Mouse (Mus musculus) midbrain, embryonic 11.5 days (tissue): Measurements from ENCODE around the gene Snx3. TPM values are rescaled to one million over a fixed set of nuclear protein-coding genes. Genes with fewer than 3 reads are reported as not detected.

Experiments used
- ATAC-seq: fragments of 200-750 bp; cut with Nextera tagmentation; 2 replicates; pipeline ENCODE4 v1.8.0; 2017; ENCODE audit warnings: moderate TSS enrichment, moderate library complexity; ENCODE audit not compliant: low FRiP score
- DNase-seq: peaks from one replicate; pipeline ENCODE4 v3.0.0; 2015; ENCODE audit warnings: low spot score; ENCODE audit errors: missing footprints
- H3K27ac ChIP-seq: fragments of 300-500 bp; sonication (generic); 2 replicates; pipeline ENCODE4 v1.5.1; 2014; ENCODE audit warnings: low read depth, low read length
- H3K27me3 ChIP-seq: fragments of 300-500 bp; sonication (generic); 2 replicates; pipeline ENCODE4 v1.6.1; 2014; ENCODE audit warnings: mild to moderate bottlenecking, low read length, moderate library complexity, mixed read lengths; ENCODE audit not compliant: control insufficient read depth, insufficient read depth
- H3K36me3 ChIP-seq: fragments of 300-500 bp; sonication (generic); 2 replicates; pipeline ENCODE4 v1.6.1; 2014; ENCODE audit warnings: mild to moderate bottlenecking, low read length, moderate library complexity, mixed read lengths; ENCODE audit not compliant: control insufficient read depth, insufficient read depth
- H3K4me1 ChIP-seq: fragments of 300-500 bp; sonication (generic); 2 replicates; pipeline ENCODE4 v1.6.1; 2014; ENCODE audit warnings: low read length; ENCODE audit not compliant: control insufficient read depth, insufficient read depth
- H3K4me2 ChIP-seq: fragments of 300-500 bp; sonication (generic); 2 replicates; pipeline ENCODE4 v1.6.1; 2014; ENCODE audit warnings: mild to moderate bottlenecking, moderate library complexity
- H3K4me3 ChIP-seq: fragments of 300-500 bp; sonication (generic); 2 replicates; pipeline ENCODE4 v1.5.1; 2014; ENCODE audit warnings: low read depth, low read length
- H3K9ac ChIP-seq: fragments of 300-500 bp; sonication (generic); 2 replicates; pipeline ENCODE4 v1.6.1; 2014; ENCODE audit warnings: low read length
- H3K9me3 ChIP-seq: fragments of 300-500 bp; sonication (generic); 2 replicates; pipeline ENCODE4 v1.6.1; 2016; ENCODE audit warnings: low read length; ENCODE audit not compliant: control insufficient read depth
- WGBS: fragments of 180-500 bp; shearing (Covaris S2); extraction: QIAGEN DNeasy Blood & Tissue Kit; methylation state at CpG from one replicate; pipeline ENCODE4 v1.1.7; 2014; 5-methylcytosine and 5-hydroxymethylcytosine counted together
- polyA plus RNA-seq: library from polyadenylated mRNA; unstranded; fragments of >200 nt; fragmentation: Nextera tagmentation; extraction: Ambion mirVana; gene quantifications from 2 replicates; pipeline ENCODE4 v1.2.1, GENCODE M21; 2014

The Snx3 gene
- polyA plus RNA-seq, 1 experiment from 2014 or later: 248 TPM

DNA sequence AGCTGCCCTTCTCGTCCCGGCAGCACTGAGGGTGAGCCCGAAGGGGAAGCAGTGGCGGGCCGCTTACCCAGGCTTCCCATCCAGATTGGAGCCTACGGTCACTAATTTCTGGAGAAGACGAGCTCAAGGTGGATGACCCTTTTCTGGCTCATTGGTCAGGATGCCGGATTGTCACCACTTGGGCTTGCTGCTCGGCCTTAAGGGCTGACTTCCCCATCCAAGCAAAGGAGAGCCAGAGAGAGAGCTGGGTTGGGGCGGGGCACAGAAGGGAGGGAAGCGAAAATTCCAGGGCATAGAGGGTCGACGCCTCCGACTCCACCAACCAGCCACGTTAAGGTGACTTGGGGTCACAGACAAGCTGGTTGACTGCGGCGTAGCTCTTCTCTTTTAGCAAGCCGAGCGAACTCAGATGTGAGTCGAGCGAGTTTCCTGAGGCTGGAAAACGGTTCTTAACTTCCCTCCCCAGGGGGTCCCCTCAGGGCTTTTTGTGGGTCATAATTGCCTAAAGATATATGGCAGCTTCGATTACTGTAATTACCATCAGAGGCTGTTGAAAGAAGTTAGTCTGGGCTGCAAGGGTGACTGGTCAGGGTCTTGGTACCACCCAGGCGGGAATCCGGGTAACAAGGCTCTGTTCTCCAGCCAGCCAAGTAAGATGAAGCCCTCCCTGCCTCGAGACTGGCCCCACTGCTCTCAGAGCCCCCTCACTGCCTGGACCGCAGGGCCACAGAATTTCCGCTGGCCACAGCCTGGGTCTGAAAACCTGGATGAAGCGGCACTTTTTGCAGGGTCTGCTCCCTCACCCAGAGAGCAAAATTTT lies 78.5 kb downstream of the Snx3 start:
- Histone ChIP-seq H3K9ac (peak overlapping the region; percentile 59), H3K36me3 (no peaks in the 10 kb centered on the region), H3K27ac (peak overlapping the region; percentile 21; the same call in 1 of the 2 replicates), H3K4me2 (peak overlapping the region; percentile 72), H3K4me1 (peaks cover 38% of the 10 kb centered on the region), H3K4me3 (peak overlapping the region; percentile 61), H3K9me3 (no peaks in the 10 kb centered on the region), H3K27me3 (peaks cover 74% of the 10 kb centered on the region)
- WGBS: 1% methylated on average over 29 of the region's 29 CpGs
- ATAC-seq: no peak
- DNase-seq: peak; percentile 96

DNA sequence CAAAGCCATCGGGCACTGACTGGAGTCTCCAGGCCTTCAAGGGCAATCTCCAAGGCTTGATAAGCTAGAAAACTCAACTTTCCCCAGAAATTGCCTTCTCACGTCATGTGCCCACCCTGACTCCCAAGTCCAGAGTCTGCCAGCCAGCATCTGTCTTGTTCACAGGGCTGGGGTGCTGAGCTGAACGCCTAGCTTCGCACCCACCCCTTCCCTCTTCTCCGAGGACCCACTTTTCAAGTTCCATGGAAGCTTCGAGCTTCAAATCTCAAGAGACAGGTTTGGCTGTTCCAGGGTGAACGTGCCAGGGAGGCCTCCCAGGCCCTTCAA lies 79.1 kb downstream of the Snx3 start:
- Histone ChIP-seq H3K9ac (peak overlapping the region; percentile 59), H3K4me1 (peaks cover 40% of the 10 kb centered on the region), H3K9me3 (no peaks in the 10 kb centered on the region), H3K27me3 (peaks cover 74% of the 10 kb centered on the region), H3K4me2 (peak overlapping the region; percentile 72), H3K27ac (0 out of 2 replicates have a peak overlapping the region, but pooled peaks have one; percentile 9), H3K36me3 (no peaks in the 10 kb centered on the region), H3K4me3 (peak overlapping the region; percentile 61)
- WGBS: under 1% methylated on average over 7 of the region's 7 CpGs
- ATAC-seq (no peak), DNase-seq (peak; percentile 94)

DNA sequence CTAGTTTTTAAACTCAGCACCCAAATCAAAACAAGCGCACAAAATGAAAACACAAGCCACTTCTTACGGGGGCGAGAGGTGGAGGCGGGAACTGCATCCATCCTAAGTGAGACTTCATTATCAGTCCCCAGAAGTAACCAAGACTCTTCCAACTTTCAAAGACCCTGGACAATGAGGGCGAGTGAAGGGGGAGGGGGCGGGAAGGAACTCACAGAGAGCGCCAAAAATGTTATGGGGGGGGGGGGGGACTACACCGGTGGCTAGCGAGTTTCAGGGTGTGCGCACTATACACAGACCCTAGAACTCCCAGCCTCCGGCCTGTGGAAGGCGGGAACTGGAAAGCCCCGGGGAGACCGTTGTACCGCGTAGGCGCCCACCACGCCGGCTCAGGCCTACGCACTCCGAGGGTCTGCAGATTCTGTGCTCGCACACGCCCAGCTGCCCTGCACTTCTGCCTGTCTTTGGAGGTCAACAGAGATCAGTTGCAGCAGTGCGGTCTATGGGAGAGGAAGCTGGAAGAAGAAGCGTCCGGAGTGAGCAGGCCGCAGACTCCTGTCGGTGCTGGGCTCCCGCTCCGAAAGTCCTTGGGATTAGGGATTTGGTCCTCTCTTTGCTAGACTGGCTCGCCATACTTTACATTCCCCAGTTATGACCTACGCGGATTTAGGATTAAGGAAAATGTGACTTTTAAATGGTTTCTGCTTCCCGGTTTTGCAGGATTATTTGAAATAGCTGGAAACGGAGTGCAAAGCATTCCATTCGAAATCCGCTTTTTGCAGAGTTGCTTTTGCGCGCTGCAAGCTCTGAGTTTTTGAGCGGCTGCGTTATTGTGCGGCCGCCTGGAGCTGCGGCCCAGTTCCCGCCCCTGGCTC lies 80.1 kb downstream of the Snx3 start:
- Histone ChIP-seq H3K4me2 (peak overlapping the region; percentile 72), H3K9ac (peak overlapping the region; percentile 85), H3K4me3 (peak overlapping the region; percentile 61), H3K36me3 (no peaks in the 10 kb centered on the region), H3K27me3 (peaks cover 75% of the 10 kb centered on the region), H3K9me3 (no peaks in the 10 kb centered on the region), H3K27ac (peak overlapping the region; percentile 61), H3K4me1 (peaks cover 40% of the 10 kb centered on the region)
- ATAC-seq (no peak), DNase-seq (peak; percentile 98)
- under 1% methylated on average over 45 of the region's 45 CpGs for WGBS

DNA sequence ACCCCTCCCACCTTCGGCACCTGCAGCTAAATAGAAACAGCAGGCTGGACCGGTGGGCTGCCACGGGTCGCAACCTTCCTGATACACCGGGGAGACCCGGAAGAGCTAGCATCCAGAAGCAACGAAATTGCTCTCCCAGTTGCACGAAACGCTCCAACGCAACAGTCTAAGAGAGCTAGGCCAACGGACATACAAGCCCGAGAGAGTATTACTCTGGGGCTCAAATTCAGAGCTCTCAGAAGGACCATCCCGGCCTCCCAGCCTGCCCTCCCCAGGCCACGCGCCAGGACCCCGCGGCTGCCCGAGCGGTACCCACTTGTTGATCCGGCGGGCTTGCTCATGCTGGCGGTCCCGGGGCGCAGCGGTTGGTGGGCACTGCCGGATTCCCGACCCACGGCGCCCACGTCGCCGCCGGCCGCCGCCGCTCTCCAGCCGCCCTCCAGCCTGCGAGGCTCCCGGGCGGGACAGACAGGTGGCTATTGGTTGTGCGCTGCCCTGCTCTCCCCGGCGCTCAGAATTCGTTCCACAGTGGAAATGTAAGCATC lies 80.8 kb downstream of the Snx3 start:
- DNase-seq: peak; percentile 96
- no peaks in the 10 kb centered on the region for H3K36me3 ChIP-seq
- H3K9ac ChIP-seq: peak overlapping the region; percentile 85
- H3K9me3 ChIP-seq: no peaks in the 10 kb centered on the region
- under 1% methylated on average over 44 of the region's 44 CpGs for WGBS
- peak overlapping the region; percentile 61 for H3K4me3 ChIP-seq
- peak overlapping the region; percentile 72 for H3K4me2 ChIP-seq
- H3K4me1 ChIP-seq: peaks cover 42% of the 10 kb centered on the region
- peaks cover 74% of the 10 kb centered on the region for H3K27me3 ChIP-seq
- peak overlapping the region; percentile 61; the same call in 1 of the 2 replicates for H3K27ac ChIP-seq
- ATAC-seq: no peak

DNA sequence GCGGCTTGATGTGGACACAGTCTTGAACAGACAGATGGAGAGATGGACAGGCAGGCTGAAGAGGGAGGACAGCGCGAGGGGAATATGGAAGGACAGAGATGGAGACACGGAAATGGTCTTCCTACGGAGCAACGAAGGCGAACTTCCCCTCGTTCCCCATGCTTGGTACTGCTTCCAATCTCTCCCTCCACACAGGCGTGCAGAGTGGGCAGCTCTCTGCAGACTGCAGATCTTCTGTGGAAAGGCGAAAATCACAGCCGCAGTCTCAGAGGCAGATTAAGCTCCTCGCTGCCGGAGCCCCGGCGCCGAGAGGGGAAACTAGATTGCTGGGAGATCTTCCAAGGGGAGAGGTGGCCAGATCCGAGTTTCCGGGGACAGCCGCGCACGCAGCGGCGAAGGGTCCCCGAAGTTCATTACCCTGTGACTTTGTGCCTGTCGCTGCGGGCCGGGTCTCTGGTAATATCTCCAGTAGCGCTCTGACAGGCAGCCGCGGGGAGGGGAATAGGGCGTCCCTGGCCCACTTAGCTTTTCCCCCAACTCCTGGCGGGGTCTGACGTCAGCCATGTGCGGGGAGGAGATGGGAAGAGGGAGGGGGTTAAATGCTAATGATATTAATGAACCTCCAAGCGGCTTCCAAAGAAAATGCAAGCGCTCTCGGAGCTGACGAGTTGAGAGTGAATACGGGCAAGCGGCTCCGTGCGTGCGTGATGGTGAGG lies 81.5 kb downstream of the Snx3 start, which contains the start of the genes Nr2e1 and Ostm1:
TSS of gene Nr2e1 (minus strand) at position 476 of the 716 bp plus-strand sequence.
TSS of gene Ostm1 (plus strand) at position 666 of the 716 bp plus-strand sequence.
- Histone ChIP-seq H3K9ac (peak within 1 kb of the TSS; percentile 85), H3K36me3 (no peaks in the 10 kb centered on the region), H3K27ac (peak within 1 kb of the TSS; percentile 61; the same call in 1 of the 2 replicates), H3K4me2 (peak within 1 kb of the TSS; percentile 72), H3K4me3 (peak within 1 kb of the TSS; percentile 61), H3K9me3 (no peaks in the 10 kb centered on the region), H3K4me1 (peaks cover 38% of the 10 kb centered on the region), H3K27me3 (peaks cover 76% of the 10 kb centered on the region)
- DNase-seq (peak; percentile 97), ATAC-seq (peak; percentile 71)
- under 1% methylated on average over 43 of the region's 43 CpGs for WGBS

DNA sequence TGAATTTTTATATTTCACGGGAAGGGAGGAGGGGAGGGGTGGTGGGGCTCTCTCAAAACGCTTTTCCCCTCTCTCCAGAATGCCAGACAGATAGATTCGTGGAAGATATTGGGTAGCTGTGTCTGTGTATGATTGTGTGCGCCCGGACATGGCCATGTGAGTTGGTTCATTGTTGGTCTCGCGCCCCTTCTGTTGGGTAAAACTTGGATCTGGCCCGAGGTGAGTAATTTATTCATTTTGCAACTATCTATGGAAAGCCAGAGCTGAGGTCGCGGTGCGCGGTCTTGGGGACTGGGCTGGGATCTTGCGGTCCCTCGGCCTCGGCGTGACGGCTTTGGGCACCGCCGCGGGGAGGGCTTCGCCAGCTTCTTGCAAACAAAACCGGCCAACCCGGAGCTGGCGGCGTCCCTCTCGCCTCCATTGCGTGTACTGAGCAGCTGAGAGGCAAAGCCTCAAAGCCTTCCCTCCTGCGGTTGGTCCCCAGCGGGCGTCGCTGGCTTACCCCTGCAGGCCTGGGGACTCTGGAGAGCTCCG lies 82.1 kb downstream of the Snx3 start:
- H3K27ac ChIP-seq: peak overlapping the region; percentile 48; the same call in 1 of the 2 replicates

DNA sequence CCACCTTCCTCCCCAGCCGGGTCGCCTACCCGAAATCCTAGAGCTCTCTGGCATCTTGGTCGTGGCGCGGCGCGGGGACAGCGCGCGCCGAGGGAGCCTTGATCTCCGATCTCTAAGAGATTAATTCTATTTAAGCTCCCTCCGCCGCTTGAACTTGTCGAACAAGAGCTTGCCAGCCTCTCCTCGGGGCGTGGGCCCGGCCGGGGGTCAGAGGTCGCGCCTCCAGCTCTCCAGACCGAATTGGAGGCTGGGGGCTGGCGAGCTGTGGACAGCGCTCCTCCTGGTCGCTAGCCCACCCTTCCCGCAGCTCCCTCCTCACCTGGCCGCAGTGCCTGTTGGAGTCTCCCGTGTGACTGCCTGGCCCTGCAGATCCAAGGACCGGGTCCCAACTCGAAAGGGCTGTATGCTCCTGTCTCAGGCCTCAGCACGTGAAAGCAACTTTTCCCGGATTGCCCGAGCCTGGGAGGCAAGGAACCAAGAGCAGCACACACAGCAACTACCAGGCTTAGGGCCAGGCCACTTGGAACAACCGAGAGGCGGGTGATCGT lies 82.7 kb downstream of the Snx3 start:
- peak overlapping the region; percentile 72 for H3K4me2 ChIP-seq
- no peaks in the 10 kb centered on the region for H3K36me3 ChIP-seq
- DNase-seq (peak; percentile 97), ATAC-seq (no peak)
- H3K4me1 ChIP-seq: peaks cover 39% of the 10 kb centered on the region
- peak overlapping the region; percentile 85 for H3K9ac ChIP-seq
- WGBS: under 1% methylated on average over 37 of the region's 37 CpGs
- no peaks in the 10 kb centered on the region for H3K9me3 ChIP-seq
- peak overlapping the region; percentile 48; the same call in 1 of the 2 replicates for H3K27ac ChIP-seq
- H3K27me3 ChIP-seq: peaks cover 83% of the 10 kb centered on the region
- H3K4me3 ChIP-seq: peak overlapping the region; percentile 61

More for the DNA sequence above, 82.1 kb downstream of the Snx3 start:
- H3K4me2 ChIP-seq: peak overlapping the region; percentile 72
- WGBS: under 1% methylated on average over 32 of the region's 32 CpGs
- peak overlapping the region; percentile 85 for H3K9ac ChIP-seq
- DNase-seq (no peak), ATAC-seq (peak; percentile 15; the same call in 1 of the 2 replicates)
- H3K4me1 ChIP-seq: peaks cover 43% of the 10 kb centered on the region
- H3K4me3 ChIP-seq: peak overlapping the region; percentile 61
- H3K36me3 ChIP-seq: no peaks in the 10 kb centered on the region
- peaks cover 83% of the 10 kb centered on the region for H3K27me3 ChIP-seq
- H3K9me3 ChIP-seq: no peaks in the 10 kb centered on the region
